Mouse (Mus musculus): ENCODE results near the gene Mif4gd. TPM values are rescaled to one million over a fixed set of nuclear protein-coding genes. Genes with fewer than 3 reads are reported as not detected.

The Mif4gd gene
- polyA plus RNA-seq, 1 experiment from 2014 or later, result 22.0 TPM

DNA sequence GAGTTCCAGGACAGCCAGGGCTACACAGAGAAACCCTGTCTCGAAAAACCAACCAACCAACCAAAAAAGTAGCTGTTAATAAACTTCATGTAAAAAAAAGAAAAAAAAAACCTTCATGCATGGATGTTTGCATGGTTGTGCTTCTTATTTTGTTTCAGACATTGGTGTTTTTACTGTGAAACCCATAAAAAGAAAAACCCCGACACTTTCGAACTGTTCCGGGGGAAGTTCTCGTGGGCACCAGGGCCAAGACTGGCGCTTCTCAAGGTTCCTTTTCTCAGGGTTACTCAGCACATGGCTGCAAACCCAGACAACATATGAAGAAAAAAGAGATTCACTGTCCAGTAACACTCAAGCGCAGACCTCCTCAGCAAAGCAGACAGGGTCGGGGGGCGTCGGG is 20.1 kb upstream of the Mif4gd start:
- Histone ChIP-seq H3K27me3 (replicated peaks) (no peaks in the 10 kb centered on the region), H3K4me1 (replicated peaks) (no peaks in the 10 kb centered on the region), H3K9ac (no peak overlapping the region), H3K9me3 (replicated peaks) (no peaks in the 10 kb centered on the region; the same call in 1 of the 2 replicates), H3K4me3 (no peak overlapping the region), H3K27ac (ENCODE audit: poor library complexity, severe bottlenecking) (no peak overlapping the region), H3K4me2 (no peak overlapping the region), H3K36me3 (no peaks in the 10 kb centered on the region)
- ATAC-seq (ENCODE audit: insufficient number of reproducible peaks, low FRiP score), result no peak
- WGBS, result 87% methylated on average over 10 of the region's 10 CpGs

DNA sequence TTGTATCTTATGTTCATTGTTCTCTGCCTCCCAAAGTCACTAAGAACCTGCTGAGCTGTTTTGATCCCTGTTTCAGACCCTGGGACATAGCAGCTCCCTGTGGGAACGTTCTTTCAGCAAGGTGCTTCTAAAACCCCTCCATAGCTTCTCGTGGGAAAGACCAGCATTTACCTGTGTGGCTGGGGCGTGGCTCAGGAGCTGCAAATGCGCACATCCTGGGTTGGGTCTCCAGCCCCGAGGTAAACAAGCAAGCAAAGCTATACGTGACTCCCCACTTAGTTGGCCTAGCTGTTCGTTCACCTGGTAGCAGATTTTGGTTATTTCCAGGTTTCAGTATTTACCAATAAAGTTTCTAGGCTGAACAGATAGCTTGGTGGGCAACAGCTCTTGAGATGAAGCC is 19.5 kb upstream of the Mif4gd start:
- H3K4me3 ChIP-seq, result no peak overlapping the region
- 69% methylated on average over 7 of the region's 7 CpGs for WGBS
- ATAC-seq (ENCODE audit: insufficient number of reproducible peaks, low FRiP score), result no peak
- H3K4me1 ChIP-seq (replicated peaks), result peaks cover 3% of the 10 kb centered on the region
- no peaks in the 10 kb centered on the region for H3K36me3 ChIP-seq
- H3K27ac ChIP-seq (ENCODE audit: poor library complexity, severe bottlenecking), result no peak overlapping the region
- no peak overlapping the region for H3K9ac ChIP-seq
- no peaks in the 10 kb centered on the region for H3K27me3 ChIP-seq (replicated peaks)
- H3K9me3 ChIP-seq (replicated peaks), result no peaks in the 10 kb centered on the region; the same call in 1 of the 2 replicates
- H3K4me2 ChIP-seq, result no peak overlapping the region

DNA sequence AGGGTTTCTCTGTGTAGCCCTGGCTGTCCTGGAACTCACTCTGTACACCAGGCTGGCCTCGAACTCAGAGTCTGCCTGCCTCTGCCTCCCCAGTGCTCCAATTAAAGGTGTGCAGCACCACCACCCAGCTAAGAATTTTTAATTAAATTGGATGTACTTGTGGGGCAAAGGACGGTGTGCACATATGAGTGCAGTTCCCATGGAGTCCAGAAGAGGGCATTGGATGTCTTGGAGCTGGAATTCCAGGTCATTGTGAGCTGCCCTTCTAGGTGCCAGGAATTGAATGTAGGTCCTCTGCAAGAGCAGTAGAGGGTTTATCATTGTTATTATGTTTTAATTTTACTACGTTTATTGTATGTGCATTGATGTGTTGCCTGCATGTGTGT is 18.7 kb upstream of the Mif4gd start:
- H3K9ac ChIP-seq, result no peak overlapping the region
- 16% methylated on average over 3 of the region's 3 CpGs for WGBS
- peaks cover 9% of the 10 kb centered on the region for H3K4me1 ChIP-seq (replicated peaks)
- no peak overlapping the region for H3K4me2 ChIP-seq
- no peaks in the 10 kb centered on the region for H3K9me3 ChIP-seq (replicated peaks)
- H3K4me3 ChIP-seq, result no peak overlapping the region
- H3K27ac ChIP-seq (ENCODE audit: poor library complexity, severe bottlenecking), result no peak overlapping the region
- H3K36me3 ChIP-seq, result no peaks in the 10 kb centered on the region
- H3K27me3 ChIP-seq (replicated peaks), result no peaks in the 10 kb centered on the region
- ATAC-seq (ENCODE audit: insufficient number of reproducible peaks, low FRiP score), result no peak

- Histone ChIP-seq H3K4me3 (no peak overlapping the region), H3K36me3 (no peaks in the 10 kb centered on the region), H3K27ac (ENCODE audit: poor library complexity, severe bottlenecking) (no peak overlapping the region), H3K4me1 (replicated peaks) (peaks cover 14% of the 10 kb centered on the region), H3K27me3 (replicated peaks) (no peaks in the 10 kb centered on the region), H3K9me3 (replicated peaks) (no peaks in the 10 kb centered on the region), H3K9ac (no peak overlapping the region), H3K4me2 (no peak overlapping the region)
- 45% methylated on average over 16 of the region's 16 CpGs for WGBS
- no peak for ATAC-seq (ENCODE audit: insufficient number of reproducible peaks, low FRiP score)
These were observed 18.0 kb upstream of the Mif4gd start for GRCm38 (mm10) chr11:115630532-115631504.

- WGBS, result 86% methylated on average over 13 of the region's 13 CpGs
- no peaks in the 10 kb centered on the region; the same call in none of the 2 replicates for H3K36me3 ChIP-seq
- no peak overlapping the region for H3K9ac ChIP-seq
- H3K27ac ChIP-seq (ENCODE audit: poor library complexity, severe bottlenecking), result no peak overlapping the region
- H3K4me1 ChIP-seq (replicated peaks), result peaks cover 14% of the 10 kb centered on the region
- H3K27me3 ChIP-seq (replicated peaks), result no peaks in the 10 kb centered on the region
- no peaks in the 10 kb centered on the region for H3K9me3 ChIP-seq (replicated peaks)
- no peak overlapping the region for H3K4me3 ChIP-seq
- no peak for ATAC-seq (ENCODE audit: insufficient number of reproducible peaks, low FRiP score)
- no peak overlapping the region for H3K4me2 ChIP-seq
These were observed 17.2 kb upstream of the Mif4gd start for GRCm38 (mm10) chr11:115629734-115630531.

DNA sequence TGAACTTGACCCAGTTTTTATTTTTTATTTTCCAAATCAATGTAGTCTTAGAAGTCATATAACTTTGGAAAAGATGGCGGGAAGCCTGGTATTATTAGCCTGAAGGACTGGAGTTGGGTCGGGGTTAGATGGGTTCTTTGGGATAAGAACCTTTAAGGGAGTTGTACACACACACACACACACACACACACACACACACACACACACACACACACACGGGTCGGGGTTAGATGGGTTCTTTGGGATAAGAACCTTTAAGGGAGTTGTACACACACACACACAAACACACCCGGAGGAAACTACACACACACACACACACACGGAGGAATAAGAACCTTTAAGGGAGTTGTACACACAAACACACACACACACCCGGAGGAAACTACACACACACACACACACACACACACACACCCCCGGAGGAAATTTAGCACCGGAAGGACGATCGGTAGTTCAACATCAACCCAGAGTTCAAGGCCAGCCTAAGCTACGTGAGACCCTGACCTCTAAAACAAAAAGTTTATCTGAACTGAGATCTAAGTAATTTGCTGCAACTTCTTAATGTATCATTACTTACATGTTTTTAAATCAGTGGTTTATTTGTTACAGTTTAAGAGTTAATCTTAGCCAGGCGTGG is 15.8 kb upstream of the Mif4gd start:
- H3K27ac ChIP-seq (ENCODE audit: poor library complexity, severe bottlenecking), result no peak overlapping the region
- no peaks in the 10 kb centered on the region for H3K27me3 ChIP-seq (replicated peaks)
- peaks cover 14% of the 10 kb centered on the region for H3K4me1 ChIP-seq (replicated peaks)
- ATAC-seq (ENCODE audit: insufficient number of reproducible peaks, low FRiP score), result peak; percentile 0; the same call in 1 of the 2 replicates
- H3K4me2 ChIP-seq, result peak overlapping the region; percentile 93
- peak overlapping the region; percentile 33; the same call in 1 of the 2 replicates for H3K9ac ChIP-seq
- WGBS, result 53% methylated on average over 13 of the region's 13 CpGs
- H3K36me3 ChIP-seq, result peaks cover 8% of the 10 kb centered on the region
- peak overlapping the region; percentile 79 for H3K4me3 ChIP-seq
- no peaks in the 10 kb centered on the region for H3K9me3 ChIP-seq (replicated peaks)

- peaks cover 15% of the 10 kb centered on the region for H3K36me3 ChIP-seq
- ATAC-seq (ENCODE audit: insufficient number of reproducible peaks, low FRiP score), result peak; percentile 99
- peak within 1 kb of the TSS; percentile 79 for H3K4me3 ChIP-seq
- H3K4me1 ChIP-seq (replicated peaks), result peaks cover 14% of the 10 kb centered on the region
- H3K9me3 ChIP-seq (replicated peaks), result no peaks in the 10 kb centered on the region
- peak within 1 kb of the TSS; percentile 93 for H3K4me2 ChIP-seq
- H3K27ac ChIP-seq (ENCODE audit: poor library complexity, severe bottlenecking), result peak within 1 kb of the TSS; percentile 69
- H3K27me3 ChIP-seq (replicated peaks), result no peaks in the 10 kb centered on the region
- peak within 1 kb of the TSS; percentile 83 for H3K9ac ChIP-seq
- under 1% methylated on average over 47 of the region's 47 CpGs for WGBS
These were observed 15.1 kb upstream of the Mif4gd start, which contains the start of gene Slc25a19 for GRCm38 (mm10) chr11:115627705-115628464. Gene Slc25a19 (minus strand): TSS chr11:115628295.

DNA sequence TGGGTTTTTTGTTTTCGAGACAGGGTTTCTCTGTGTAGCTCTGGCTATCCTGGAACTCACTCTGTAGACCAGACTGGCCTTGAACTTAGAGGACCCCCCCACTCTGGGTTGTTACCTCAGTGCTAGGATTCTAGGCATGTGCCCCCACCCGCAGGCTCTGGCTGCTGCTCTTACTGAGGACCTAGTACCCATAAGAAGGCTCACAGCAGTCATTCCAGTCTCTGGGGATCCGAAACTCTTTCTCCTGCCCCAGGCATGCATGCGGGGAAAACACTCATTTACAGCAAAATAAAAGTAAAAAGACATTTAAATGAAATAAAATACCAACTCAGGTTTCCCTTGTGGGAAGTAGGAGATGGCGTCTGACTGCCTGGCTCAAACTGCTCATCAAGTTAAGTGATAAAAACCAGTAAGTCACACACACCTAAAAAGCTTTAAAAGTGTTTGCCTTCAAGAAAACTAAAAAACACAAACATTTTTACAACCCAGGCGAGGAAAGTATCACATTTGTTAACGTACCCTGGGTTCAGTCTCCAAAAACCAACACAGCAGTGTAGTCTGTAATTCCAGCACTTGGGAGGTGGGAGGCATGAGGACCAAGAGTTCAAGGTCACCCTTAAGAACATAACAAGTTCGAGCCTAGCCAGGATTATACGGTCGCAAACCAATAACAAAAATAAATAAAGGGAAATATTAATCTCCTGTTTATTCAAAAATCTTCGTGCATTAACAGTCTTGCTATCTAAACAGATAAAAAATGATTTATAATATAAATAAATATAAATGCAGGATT is 14.3 kb upstream of the Mif4gd start:
- Histone ChIP-seq H3K9me3 (replicated peaks) (no peaks in the 10 kb centered on the region), H3K9ac (peak overlapping the region; percentile 83), H3K27me3 (replicated peaks) (no peaks in the 10 kb centered on the region), H3K36me3 (peaks cover 23% of the 10 kb centered on the region), H3K4me2 (peak overlapping the region; percentile 93), H3K4me3 (peak overlapping the region; percentile 79), H3K27ac (ENCODE audit: poor library complexity, severe bottlenecking) (no peak overlapping the region; the same call in 1 of the 2 replicates), H3K4me1 (replicated peaks) (peaks cover 14% of the 10 kb centered on the region)
- ATAC-seq (ENCODE audit: insufficient number of reproducible peaks, low FRiP score), result no peak
- WGBS, result 49% methylated on average over 11 of the region's 11 CpGs

DNA sequence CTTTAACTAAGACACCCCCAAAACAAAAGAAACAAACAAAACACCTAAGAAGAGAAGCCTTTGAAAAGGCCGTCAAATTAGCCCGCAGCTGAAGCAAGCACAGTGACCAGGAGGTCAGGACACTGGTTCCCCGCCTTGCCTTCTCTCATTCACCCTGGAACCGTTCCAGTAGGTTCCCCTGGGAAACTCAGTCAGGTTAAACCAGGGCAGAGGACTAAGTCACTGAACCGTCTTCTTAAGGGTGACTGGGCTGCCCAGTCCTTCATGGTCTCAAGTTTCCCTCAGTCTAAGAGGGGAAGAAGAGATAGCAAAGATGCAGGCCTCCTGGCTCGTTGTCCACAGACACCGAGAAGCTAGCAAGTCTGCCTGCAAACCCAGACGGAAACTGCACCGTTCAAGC is 13.1 kb upstream of the Mif4gd start:
- no peaks in the 10 kb centered on the region for H3K9me3 ChIP-seq (replicated peaks)
- no peak overlapping the region for H3K27ac ChIP-seq (ENCODE audit: poor library complexity, severe bottlenecking)
- H3K4me2 ChIP-seq, result no peak overlapping the region
- 81% methylated on average over 9 of the region's 9 CpGs for WGBS
- H3K36me3 ChIP-seq, result peaks cover 32% of the 10 kb centered on the region
- H3K9ac ChIP-seq, result no peak overlapping the region
- no peaks in the 10 kb centered on the region for H3K27me3 ChIP-seq (replicated peaks)
- H3K4me3 ChIP-seq, result no peak overlapping the region
- H3K4me1 ChIP-seq (replicated peaks), result peaks cover 14% of the 10 kb centered on the region
- no peak for ATAC-seq (ENCODE audit: insufficient number of reproducible peaks, low FRiP score)

All from heart, embryonic 12.5 days (tissue).